Mouse (Mus musculus): ENCODE data around the gene Birc7.

Gene Birc7

GRCm38 (mm10) chr2:180905556-180906221, 23.1 kb upstream of the Birc7 start:
- DNase-seq (ENCODE audit: low read depth, low spot score) = no peak

GRCm38 (mm10) chr2:180910928-180911327, 17.9 kb upstream of the Birc7 start:
- no peak for DNase-seq (ENCODE audit: low read depth, low spot score)

GRCm38 (mm10) chr2:180915886-180916433, 12.9 kb upstream of the Birc7 start:
- no peak for DNase-seq (ENCODE audit: low read depth, low spot score)

- no peak for DNase-seq (ENCODE audit: low read depth, low spot score)
Measured at GRCm38 (mm10) chr2:180919913-180920809, 8.7 kb upstream of the Birc7 start.

GRCm38 (mm10) chr2:180920810-180921400, 7.9 kb upstream of the Birc7 start, which contains the start of gene Ythdf1:
TSS of gene Ythdf1 (minus strand) at chr2:180920949.
- DNase-seq (ENCODE audit: low read depth, low spot score) = peak; percentile 96

- no peak for DNase-seq (ENCODE audit: low read depth, low spot score)
Measured at GRCm38 (mm10) chr2:180922739-180923138, 6.1 kb upstream of the Birc7 start.

- peak; percentile 62 for DNase-seq (ENCODE audit: low read depth, low spot score)
Measured at GRCm38 (mm10) chr2:180925176-180925575, 3.6 kb upstream of the Birc7 start.

GRCm38 (mm10) chr2:180932418-180932817, 3.6 kb downstream of the Birc7 start:
- DNase-seq (ENCODE audit: low read depth, low spot score) = no peak

GRCm38 (mm10) chr2:180940187-180940586, 11.4 kb downstream of the Birc7 start:
- DNase-seq (ENCODE audit: low read depth, low spot score) = no peak

- no peak for DNase-seq (ENCODE audit: low read depth, low spot score)
Measured at GRCm38 (mm10) chr2:180941869-180942268, 13.0 kb downstream of the Birc7 start.

GRCm38 (mm10) chr2:180949947-180950346, 21.1 kb downstream of the Birc7 start:
- DNase-seq (ENCODE audit: low read depth, low spot score) = no peak

- DNase-seq (ENCODE audit: low read depth, low spot score) = peak; percentile 19
Measured at GRCm38 (mm10) chr2:180952731-180953171, 23.9 kb downstream of the Birc7 start.

- DNase-seq (ENCODE audit: low read depth, low spot score) = no peak
Measured at GRCm38 (mm10) chr2:180953638-180954037, 24.8 kb downstream of the Birc7 start.

GRCm38 (mm10) chr2:180954061-180955047, 25.5 kb downstream of the Birc7 start, which contains the start of gene Nkain4:
TSS of gene Nkain4 (minus strand) at chr2:180954699.
- peak; percentile 79 for DNase-seq (ENCODE audit: low read depth, low spot score)

GRCm38 (mm10) chr2:180959605-180960004, 30.8 kb downstream of the Birc7 start:
- DNase-seq (ENCODE audit: low read depth, low spot score) = no peak

GRCm38 (mm10) chr2:180960187-180960586, 31.4 kb downstream of the Birc7 start:
- no peak for DNase-seq (ENCODE audit: low read depth, low spot score)

GRCm38 (mm10) chr2:180962616-180963308, 33.9 kb downstream of the Birc7 start:
- DNase-seq (ENCODE audit: low read depth, low spot score) = no peak

- peak; percentile 69 for DNase-seq (ENCODE audit: low read depth, low spot score)
Measured at GRCm38 (mm10) chr2:180963956-180964355, 35.1 kb downstream of the Birc7 start.

- no peak for DNase-seq (ENCODE audit: low read depth, low spot score)
Measured at GRCm38 (mm10) chr2:180966092-180966882, 37.5 kb downstream of the Birc7 start.
